Mouse (Mus musculus): Measurements from ENCODE around the gene Scgb1c1. TPM values are rescaled to one million over a fixed set of nuclear protein-coding genes. Genes with fewer than 3 reads are reported as not detected.
"Not testable (repeated sequence)": the region's sequence is repeated elsewhere in the genome, so short reads cannot be mapped to it uniquely, and the experiment has no call there.

The Scgb1c1 gene
- polyA plus RNA-seq, 1 experiment, result 1.4 TPM

DNA sequence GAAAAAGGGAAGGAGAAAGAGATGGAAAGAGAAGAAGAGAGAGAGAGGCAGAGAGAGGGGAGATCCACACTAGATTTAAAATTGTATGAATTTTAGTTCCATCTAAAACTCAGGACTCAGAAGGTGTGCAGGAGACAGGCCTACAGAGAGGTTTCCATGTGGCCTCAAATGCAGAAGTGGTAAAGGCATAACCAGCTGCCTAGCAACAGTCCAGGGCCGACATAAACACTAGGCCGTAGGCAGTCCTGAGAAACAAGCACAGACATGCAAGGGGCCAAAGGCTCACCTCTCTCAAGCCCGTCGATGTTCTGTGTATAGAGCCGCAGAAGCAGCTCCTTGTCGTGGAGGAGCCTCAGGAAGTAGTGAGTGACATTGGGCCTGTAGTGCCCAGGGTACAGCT lies 32.0 kb downstream of the Scgb1c1 start:
- DNase-seq (ENCODE audit: extremely low spot score in 1 of 2, low spot score in 1 of 2), result no peak

DNA sequence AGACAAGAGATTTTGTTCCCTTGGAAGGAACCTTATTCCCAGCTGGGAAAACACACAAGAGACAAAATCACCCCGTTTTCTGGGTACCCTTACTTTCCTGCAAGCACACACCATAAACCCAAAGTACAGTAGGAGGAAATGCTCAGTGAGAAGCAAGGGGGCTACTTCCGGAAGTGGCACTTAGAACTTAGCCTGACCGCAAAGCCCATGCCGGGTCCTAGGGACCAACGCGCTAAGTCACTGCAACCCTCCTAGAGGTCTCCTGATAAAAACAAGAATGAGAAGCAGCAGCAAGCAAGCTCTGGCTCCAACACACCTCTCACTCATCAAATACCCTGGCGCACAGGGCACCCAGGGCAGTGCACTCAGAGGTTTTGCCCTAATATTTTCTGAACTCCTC lies 34.0 kb downstream of the Scgb1c1 start:
- DNase-seq (ENCODE audit: extremely low spot score in 1 of 2, low spot score in 1 of 2), result no peak

DNA sequence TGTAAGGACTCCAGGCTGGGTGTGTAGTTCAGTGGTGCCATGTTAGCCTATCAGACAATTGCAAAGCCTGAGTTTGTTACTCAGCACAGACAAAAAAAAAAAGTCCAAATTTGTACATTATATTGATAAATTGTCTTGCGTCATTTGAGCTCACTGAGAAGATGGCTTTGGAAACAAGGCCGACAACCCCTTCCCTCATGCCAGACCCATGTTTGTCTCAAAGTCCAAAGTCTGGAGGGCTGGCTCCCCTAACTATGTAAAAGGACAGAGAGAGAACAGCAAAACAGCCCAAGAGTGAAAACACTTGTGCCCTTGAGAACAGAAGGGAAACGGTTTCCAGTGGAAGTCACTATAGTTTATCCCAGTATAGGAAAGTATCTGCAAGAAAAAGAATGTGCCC lies 35.1 kb downstream of the Scgb1c1 start:
- no peak for DNase-seq (ENCODE audit: extremely low spot score in 1 of 2, low spot score in 1 of 2)

DNA sequence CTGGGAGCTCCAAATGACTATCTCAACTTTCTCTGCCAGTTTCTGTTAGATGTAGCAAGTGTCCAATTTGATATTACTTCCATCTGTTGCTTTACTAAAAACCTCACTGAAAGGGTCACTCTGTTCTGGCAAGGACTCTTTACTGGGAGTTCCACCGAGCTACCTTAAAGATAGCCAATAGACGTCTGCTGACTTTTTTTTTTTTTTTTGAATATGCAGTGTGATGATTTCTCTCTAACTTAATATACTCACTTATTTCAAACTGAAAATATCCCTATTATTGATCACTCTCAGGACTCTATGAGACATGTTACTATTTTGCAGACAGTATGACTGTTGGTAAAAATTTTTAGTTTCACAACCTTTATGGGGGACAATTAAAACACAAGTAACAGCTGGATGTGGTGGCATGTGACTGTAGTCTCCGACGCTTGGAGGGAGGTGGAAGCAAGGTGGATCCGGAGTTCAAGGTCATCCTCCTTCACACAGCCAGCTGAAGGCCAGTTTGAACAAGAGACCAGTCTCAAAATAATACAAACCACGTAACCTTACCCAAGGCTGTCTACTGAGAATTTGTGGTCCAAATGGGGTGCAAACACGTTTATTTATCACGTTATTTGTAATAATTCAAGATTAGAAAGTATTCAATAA lies 35.6 kb downstream of the Scgb1c1 start:
- DNase-seq (ENCODE audit: extremely low spot score in 1 of 2, low spot score in 1 of 2), result peak in 1 of 2 experiments; percentile 22

DNA sequence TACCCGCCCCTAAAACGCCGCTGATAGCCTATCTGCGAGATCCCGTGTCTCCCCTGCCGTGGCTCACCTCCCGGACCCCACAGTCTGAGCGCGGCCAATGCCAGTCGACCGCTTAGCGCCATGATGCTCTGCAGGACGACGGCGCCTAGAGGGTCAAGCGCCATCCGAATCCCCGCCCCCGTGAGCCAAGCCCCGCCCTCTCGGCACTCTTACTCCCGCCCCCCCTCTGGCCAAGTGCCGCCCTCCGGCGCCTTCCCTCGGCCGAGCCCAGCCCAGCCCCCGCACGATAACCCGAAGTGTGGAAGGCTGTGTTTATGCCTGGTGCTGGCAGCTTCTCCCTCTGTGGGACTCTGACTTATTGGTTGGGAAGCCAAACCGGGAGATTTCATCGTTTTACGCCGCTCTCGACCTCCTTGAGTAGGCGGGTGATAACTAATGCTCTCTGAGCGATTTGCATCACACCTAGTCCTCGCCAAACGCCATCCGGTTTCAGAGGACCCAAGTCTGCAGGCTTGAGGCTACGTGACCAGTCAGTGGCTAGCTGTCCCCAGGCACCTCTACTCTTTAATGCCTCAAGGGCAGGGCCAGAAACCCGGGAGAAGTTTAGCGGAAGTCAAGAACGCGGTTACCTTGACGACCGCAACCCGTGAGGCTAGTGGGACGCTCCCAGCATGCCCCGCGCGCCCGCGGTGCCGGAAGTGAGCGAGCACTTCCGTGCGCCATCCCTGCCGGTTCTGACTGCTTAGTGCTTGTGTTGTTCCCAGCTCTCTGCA lies 36.5 kb downstream of the Scgb1c1 start, which contains the start of the genes Psmd13 and Sirt3:
TSS of gene Psmd13 (plus strand) at position 273 of the 773 bp plus-strand sequence.
TSS of gene Sirt3 (minus strand) at position 614 of the 773 bp plus-strand sequence.
- DNase-seq (ENCODE audit: extremely low spot score in 1 of 2, low spot score in 1 of 2), result peak; percentile 91 to 96

DNA sequence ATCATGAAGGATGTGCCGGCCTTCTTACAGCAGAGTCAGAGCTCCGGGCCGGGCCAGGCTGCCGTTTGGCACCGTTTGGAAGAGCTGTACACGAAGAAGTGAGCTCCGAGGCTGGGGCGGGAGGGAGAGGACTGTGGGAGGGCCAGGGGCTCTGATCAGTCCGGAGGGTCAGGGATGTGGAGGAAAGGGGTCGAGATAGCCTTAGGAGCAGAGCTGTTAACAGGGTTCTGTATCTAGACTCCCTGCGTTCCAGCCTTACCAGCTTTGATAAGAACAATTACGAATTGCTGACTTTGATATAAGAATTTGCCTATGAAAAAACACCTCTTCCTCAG lies 37.1 kb downstream of the Scgb1c1 start:
- DNase-seq (ENCODE audit: extremely low spot score in 1 of 2, low spot score in 1 of 2), result no peak

DNA sequence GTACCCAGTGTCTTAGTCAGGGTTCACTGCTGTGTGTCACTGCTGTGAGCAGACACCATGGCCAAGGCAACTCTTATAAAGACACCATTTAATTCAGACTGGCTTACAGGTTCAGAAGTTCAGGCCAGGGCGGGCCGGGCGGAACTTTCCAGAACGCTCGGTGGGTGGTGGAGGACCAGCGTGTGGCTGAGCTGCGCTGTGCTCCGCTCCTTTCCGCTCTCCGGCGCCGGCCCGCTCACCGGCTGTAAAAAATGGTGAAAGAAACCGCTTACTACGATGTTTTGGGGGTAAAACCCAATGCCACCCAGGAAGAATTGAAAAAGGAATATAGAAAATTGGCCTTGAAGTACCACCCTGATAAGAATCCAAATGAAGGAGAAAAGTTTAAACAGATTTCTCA lies 45.3 kb downstream of the Scgb1c1 start:
- DNase-seq (ENCODE audit: extremely low spot score in 1 of 2, low spot score in 1 of 2), result not testable (repeated sequence)

DNA sequence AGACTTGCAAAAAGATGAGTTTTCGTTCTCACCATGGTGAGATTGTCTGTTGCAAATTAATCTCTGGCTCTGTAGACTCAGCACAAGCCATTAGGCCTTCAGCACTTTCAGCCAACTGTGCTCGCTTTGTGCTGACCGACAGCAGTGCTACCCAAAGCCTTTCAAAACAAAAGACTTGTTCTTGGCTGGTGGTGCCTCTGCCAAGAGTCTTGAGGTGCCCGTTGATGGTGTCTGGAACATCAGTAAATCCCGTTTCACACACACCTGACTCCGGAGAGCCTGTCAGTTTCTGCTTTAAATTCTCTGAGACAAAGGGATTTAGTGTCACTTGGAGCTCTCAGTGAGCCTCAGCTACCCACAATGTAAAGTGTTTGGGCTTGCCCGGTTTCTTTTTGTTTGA lies 48.7 kb downstream of the Scgb1c1 start:
- no peak for DNase-seq (ENCODE audit: extremely low spot score in 1 of 2, low spot score in 1 of 2)

DNA sequence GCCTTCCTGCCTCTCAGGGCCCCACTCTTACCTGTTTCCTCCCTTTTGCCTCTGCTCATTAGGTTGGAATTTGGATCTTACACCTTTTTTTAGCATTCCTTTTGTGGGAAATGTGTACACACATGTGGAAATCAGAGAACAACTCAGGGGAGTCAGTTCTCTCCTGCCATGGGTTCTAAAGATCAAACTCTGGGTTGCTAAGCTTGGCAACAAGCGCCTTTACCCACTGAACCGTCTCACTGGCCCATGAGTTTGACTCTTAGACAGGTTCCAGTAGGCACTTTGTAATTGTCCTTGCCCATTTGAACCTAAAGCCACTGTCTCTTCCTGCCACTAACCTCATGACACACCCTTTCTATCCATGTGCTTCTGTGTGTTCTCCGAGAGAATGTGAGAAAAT lies 49.3 kb downstream of the Scgb1c1 start:
- DNase-seq (ENCODE audit: extremely low spot score in 1 of 2, low spot score in 1 of 2), result no peak

Other genes with a start within 250 kb of the Scgb1c1 start
- 0.02 TPM in 1 of 2 replicates, not detected in the other for gene Olfr46, start 244.3 kb upstream of the Scgb1c1 start, polyA plus RNA-seq (2012; rRNA removed)
- 0.10 and 0.11 TPM in 2 replicates for gene Olfr61, start 216.6 kb upstream of the Scgb1c1 start, polyA plus RNA-seq (2012; rRNA removed)
- 0.19 TPM in 1 of 2 replicates, not detected in the other for gene Olfr53, start 199.1 kb upstream of the Scgb1c1 start, polyA plus RNA-seq (2012; rRNA removed)
- gene Olfr539, start 185.6 kb upstream of the Scgb1c1 start, polyA plus RNA-seq (2012; rRNA removed), result 0.04 and 0.21 TPM in 2 replicates
- 0.06 TPM in 1 of 2 replicates, not detected in the other for gene Olfr45, start 163.6 kb upstream of the Scgb1c1 start, polyA plus RNA-seq (2012; rRNA removed)
- gene Olfr541, start 148.3 kb upstream of the Scgb1c1 start, polyA plus RNA-seq (2012; rRNA removed), result 0.08 TPM in 1 of 2 replicates, not detected in the other
- gene Cyp2e1, start 81.8 kb upstream of the Scgb1c1 start, polyA plus RNA-seq (2012; rRNA removed), result 0.32 and 0.95 TPM in 2 replicates
- gene Syce1, start 57.7 kb upstream of the Scgb1c1 start, polyA plus RNA-seq (2012; rRNA removed), result 0.50 and 0.66 TPM in 2 replicates
- gene Zfp941, start 23.4 kb upstream of the Scgb1c1 start, polyA plus RNA-seq (2012; rRNA removed), result 18.5 and 22.4 TPM in 2 replicates
- gene Urah, start 10.5 kb upstream of the Scgb1c1 start, polyA plus RNA-seq (2012; rRNA removed), result 0.78 and 1.4 TPM in 2 replicates
- gene Odf3, start 2.3 kb downstream of the Scgb1c1 start, polyA plus RNA-seq (2012; rRNA removed), result 0.26 and 0.36 TPM in 2 replicates
- 0.13 and 0.16 TPM in 2 replicates for gene Gm45785, start 10.8 kb downstream of the Scgb1c1 start, polyA plus RNA-seq (2012; rRNA removed)
- gene Ric8a, start 11.4 kb downstream of the Scgb1c1 start, polyA plus RNA-seq (2012; rRNA removed), result 68.7 and 84.4 TPM in 2 replicates
- gene Bet1l, start 12.0 kb downstream of the Scgb1c1 start, polyA plus RNA-seq (2012; rRNA removed), result 31.9 and 32.3 TPM in 2 replicates
- 92.8 and 99.7 TPM in 2 replicates for gene Psmd13, start 36.4 kb downstream of the Scgb1c1 start, polyA plus RNA-seq (2012; rRNA removed)
- gene Sirt3, start 36.8 kb downstream of the Scgb1c1 start, polyA plus RNA-seq (2012; rRNA removed), result 116 and 137 TPM in 2 replicates
- gene Cox8b, start 54.9 kb downstream of the Scgb1c1 start, polyA plus RNA-seq (2012; rRNA removed), result 0.57 and 0.76 TPM in 2 replicates
- gene Nlrp6, start 75.4 kb downstream of the Scgb1c1 start, polyA plus RNA-seq (2012; rRNA removed), result 0.17 and 0.18 TPM in 2 replicates
- 6.9 and 7.1 TPM in 2 replicates for gene Pgghg, start 95.8 kb downstream of the Scgb1c1 start, polyA plus RNA-seq (2012; rRNA removed)
- 0.15 TPM in 1 of 2 replicates, not detected in the other for gene Ifitm5, start 104.7 kb downstream of the Scgb1c1 start, polyA plus RNA-seq (2012; rRNA removed)
- not detected in 2 replicates for gene Gm45717, start 110.4 kb downstream of the Scgb1c1 start, polyA plus RNA-seq (2012; rRNA removed)
- 46.6 and 48.9 TPM in 2 replicates for gene Ifitm2, start 110.4 kb downstream of the Scgb1c1 start, polyA plus RNA-seq (2012; rRNA removed)
- 28.8 and 33.2 TPM in 2 replicates for gene Ifitm1, start 121.7 kb downstream of the Scgb1c1 start, polyA plus RNA-seq (2012; rRNA removed)
- gene Ifitm3, start 165.2 kb downstream of the Scgb1c1 start, polyA plus RNA-seq (2012; rRNA removed), result 72.6 and 82.1 TPM in 2 replicates
- 0.86 and 1.0 TPM in 2 replicates for gene Ifitm6, start 172.4 kb downstream of the Scgb1c1 start, polyA plus RNA-seq (2012; rRNA removed)
- not detected in 2 replicates for gene Gm17387, start 183.6 kb downstream of the Scgb1c1 start, polyA plus RNA-seq (2012; rRNA removed)
- gene B4galnt4, start 215.6 kb downstream of the Scgb1c1 start, polyA plus RNA-seq (2012; rRNA removed), result 99.1 and 103 TPM in 2 replicates
- 0.11 and 0.22 TPM in 2 replicates for gene Pkp3, start 232.7 kb downstream of the Scgb1c1 start, polyA plus RNA-seq (2012; rRNA removed)